Mouse (Mus musculus): ENCODE measurements around the gene Fam126a. TPM values are rescaled to one million over a fixed set of nuclear protein-coding genes. Genes with fewer than 3 reads are reported as not detected.

Gene Fam126a
- polyA plus RNA-seq, 1 experiment from 2014 or later = 33.9 TPM

Other genes with a start within 250 kb of the Fam126a start
- gene Pus7, start 247.0 kb downstream of the Fam126a start, polyA plus RNA-seq (2015; fragmentation: Nextera tagmentation; extraction: Ambion mirVana) = 21.1 and 21.4 TPM in 2 replicates
- 26.1 and 27.6 TPM in 2 replicates for gene Rint1, start 243.0 kb downstream of the Fam126a start, polyA plus RNA-seq (2015; fragmentation: Nextera tagmentation; extraction: Ambion mirVana)
- gene Tomm7, start 186.5 kb downstream of the Fam126a start, polyA plus RNA-seq (2015; fragmentation: Nextera tagmentation; extraction: Ambion mirVana) = 92.0 and 100 TPM in 2 replicates
- gene Klhl7, start 69.9 kb upstream of the Fam126a start, polyA plus RNA-seq (2015; fragmentation: Nextera tagmentation; extraction: Ambion mirVana) = 39.5 and 44.3 TPM in 2 replicates
- gene Nupl2, start 134.3 kb upstream of the Fam126a start, polyA plus RNA-seq (2015; fragmentation: Nextera tagmentation; extraction: Ambion mirVana) = 11.7 and 12.7 TPM in 2 replicates